Mouse (Mus musculus) c-Kit-positive CD71-positive TER-119-negative erythroid progenitor cells, embryonic 14.5 days (primary cell): ENCODE results near the gene Wdr17.

Source experiments
- DNase-seq: peaks from one replicate; pipeline ENCODE4 v3.0.0-alpha.2; 2013; ENCODE audit warnings: low read depth

Wdr17 gene

DNA sequence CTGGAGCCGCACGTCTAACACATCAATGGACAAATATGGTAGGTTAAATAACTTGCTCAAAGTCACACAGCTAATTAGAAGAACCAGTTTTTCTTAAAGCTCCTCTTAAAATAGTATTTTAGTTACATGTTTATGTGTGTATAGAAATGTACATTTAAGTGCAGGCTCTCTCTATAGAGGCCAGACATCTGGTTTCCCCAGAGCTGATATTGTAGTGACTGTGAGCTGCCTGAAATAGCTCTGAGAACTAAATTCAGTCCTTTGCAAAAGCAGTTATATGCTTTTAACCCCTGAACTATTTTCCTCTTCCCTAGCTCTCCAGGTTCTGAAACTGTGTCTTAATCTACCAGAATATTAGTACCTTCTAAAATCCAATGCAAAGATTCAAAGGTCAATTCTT, 289.6 kb downstream of the Wdr17 start:
- DNase-seq, result no peak

- DNase-seq, result no peak
These were observed 290.0 kb downstream of the Wdr17 start for GRCm38 (mm10) chr8:54596940-54597339.

DNA sequence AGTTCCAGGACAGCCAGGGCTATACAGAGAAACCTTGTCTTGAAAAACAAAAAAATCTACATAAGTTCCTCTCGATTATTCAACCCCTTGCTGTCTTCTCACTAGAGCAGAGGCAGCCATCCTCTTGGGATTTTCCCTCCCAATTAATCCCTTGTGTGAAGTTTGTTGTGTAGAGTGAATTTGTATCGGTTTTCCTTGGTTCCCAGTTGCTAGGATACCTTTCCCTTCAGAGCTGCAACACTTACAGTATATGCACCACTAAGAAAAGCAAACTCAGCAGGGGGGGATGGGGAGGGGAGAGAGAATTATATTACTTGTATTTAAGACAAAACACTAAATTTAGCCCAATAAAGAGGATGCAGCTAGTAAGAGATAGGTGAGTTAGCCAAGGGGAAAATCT, 290.9 kb downstream of the Wdr17 start:
- no peak for DNase-seq

DNA sequence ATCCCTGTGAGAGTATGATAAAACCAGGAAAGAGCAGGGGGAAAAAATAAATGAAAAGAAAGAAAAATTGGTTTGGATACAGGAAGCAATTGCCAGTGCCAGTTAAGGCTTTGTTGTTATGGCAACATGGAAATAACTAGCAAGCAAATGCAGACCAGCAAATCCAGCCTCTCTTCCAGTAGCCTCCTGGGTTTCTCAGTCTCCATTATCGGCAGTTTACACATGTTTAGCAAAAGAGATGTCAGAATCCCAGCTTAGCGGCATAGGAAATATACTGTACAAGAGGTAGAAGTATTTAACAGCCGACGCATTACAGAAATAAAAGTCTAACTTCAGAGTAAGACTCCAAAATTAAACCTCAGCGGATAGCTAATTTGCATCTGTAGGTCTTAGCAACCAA, 292.4 kb downstream of the Wdr17 start:
- DNase-seq, result no peak

DNA sequence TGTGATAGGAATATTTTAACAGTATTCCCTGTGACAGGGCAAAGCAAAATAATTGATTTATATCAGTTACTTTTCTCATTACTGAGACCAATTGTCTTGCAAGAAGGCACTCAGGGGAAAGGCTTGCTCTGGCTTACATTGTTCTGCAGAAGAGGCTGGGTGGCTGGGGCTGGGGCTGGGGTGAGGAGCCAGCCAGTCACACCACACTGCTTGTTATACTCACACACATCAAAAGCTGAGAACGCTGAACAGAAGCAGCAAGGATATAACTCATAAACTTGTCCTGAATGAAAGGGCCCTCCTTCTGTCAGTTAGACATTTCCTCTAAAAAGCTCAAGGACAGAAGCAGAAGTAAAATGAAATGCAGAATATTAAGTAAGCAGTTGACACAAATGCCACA, 304.1 kb downstream of the Wdr17 start:
- no peak for DNase-seq

- no peak for DNase-seq
These were observed 305.5 kb downstream of the Wdr17 start for GRCm38 (mm10) chr8:54581436-54581835.
